Mouse (Mus musculus): ENCODE results near the gene Asb16. TPM values are rescaled to one million over a fixed set of nuclear protein-coding genes. Genes with fewer than 3 reads are reported as not detected.
A peak's percentile ranks its signal among the peaks of the same experiment; 100 is the strongest.

The Asb16 gene
- 0.07 TPM in 1 of 2 replicates, not detected in the other for polyA plus RNA-seq (2015; fragmentation: Nextera tagmentation; extraction: Ambion mirVana)

GRCm38 (mm10) chr11:102268520-102269244 lies at the start of gene Asb16:
Gene Asb16, plus strand, starts transcription at chr11:102268743.
- DNase-seq (ENCODE audit: low spot score): no peak

DNA sequence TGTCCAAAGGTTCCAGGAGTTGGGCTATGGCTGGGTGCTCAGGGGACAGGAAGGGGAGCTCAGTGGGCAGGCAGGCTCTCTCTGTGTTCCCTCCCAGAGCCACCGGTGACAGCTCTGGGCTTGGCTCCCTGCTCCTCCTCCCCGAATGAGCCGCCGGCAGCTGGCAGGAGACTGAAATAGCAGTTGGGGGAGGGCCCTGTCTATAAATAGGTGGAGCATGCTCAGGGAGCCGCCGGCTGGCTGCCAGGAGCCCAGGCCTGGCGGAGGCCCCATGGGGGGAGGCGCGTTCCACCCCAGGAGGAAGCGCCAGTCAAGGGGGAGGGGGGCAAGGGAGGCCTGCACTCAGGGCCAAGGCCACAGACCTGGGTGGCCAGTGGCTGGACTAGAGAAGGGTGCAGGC lies 49.8 kb upstream of the Asb16 start:
- DNase-seq (ENCODE audit: low spot score): peak; percentile 93

- no peak for DNase-seq (ENCODE audit: low spot score)
Observed at GRCm38 (mm10) chr11:102219247-102219993, 49.1 kb upstream of the Asb16 start.

- no peak for DNase-seq (ENCODE audit: low spot score)
Observed at GRCm38 (mm10) chr11:102219994-102220346, 48.6 kb upstream of the Asb16 start.

DNA sequence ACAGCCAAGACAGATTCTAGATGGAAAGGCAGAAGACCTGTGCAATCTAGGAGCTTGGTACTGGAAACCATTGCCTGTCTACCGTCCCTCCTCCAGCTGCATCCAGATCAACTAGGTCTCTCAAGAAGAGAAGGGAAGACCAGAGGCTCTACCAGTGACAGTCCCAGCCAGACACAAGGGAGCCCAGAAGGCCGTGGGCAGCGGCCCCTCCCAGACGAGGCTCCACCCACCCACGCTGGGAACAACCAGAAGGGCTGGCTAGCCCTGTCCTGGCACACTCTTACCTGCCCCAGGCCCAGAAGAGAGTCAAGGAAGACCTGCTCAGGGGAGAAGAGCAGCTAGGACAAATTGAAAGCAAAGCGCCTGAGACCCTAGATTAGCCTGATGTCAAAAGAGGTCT lies 48.1 kb upstream of the Asb16 start:
- DNase-seq (ENCODE audit: low spot score): no peak

DNA sequence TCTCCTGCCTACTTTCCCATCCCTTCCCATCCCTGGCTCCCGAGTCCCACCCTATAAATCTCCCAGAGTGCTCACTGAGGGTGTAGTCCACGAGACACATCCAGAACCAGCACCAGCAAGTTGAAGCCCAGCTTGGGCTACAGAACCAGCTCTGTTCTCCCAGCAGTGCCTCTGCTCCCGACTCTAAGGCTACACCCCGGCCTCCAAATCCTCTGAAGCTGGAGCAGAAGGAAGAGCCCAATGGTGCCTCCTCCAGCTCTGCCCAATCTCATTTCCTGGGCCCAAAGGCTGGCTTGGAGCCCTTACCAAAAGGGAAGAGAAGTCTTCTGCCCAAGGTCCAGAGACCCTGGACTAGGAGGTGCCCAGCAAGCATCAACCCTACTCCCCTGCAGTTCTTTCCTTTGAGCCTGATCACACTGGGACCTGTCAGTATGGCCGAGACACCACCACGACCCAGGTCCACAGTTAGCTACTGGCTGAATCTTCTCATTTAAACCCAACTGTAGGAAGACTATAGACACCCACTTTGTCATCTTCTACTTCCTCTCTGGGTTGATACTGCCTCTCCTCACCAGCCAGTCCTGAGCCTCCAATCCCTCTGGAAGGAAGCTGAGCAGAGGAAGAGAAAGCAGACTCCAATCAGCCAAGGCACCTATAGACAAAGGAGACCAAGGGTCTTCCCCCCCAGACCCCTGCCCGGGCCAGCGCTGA lies 47.1 kb upstream of the Asb16 start:
- DNase-seq (ENCODE audit: low spot score): no peak

GRCm38 (mm10) chr11:102221954-102222351 lies 46.6 kb upstream of the Asb16 start:
- no peak for DNase-seq (ENCODE audit: low spot score)

DNA sequence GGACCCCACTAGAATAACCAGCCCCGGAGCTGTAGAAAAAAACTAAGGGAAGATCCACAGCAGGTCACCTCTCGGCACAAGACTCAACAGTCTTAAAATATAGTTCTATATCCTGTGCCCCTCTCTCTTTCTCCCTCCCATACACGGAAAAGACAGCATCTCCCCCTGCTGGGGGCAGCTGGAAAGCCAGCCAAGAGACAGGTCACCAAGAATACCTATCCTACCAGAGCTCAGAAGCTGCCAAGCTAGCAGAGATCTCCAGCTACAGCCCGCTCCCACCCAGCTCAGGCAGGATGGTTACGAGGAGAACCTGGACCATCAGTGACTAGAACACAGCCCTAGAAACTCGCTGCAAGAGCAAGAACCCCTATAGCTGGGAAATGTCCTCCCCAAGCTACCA lies 45.4 kb upstream of the Asb16 start:
- DNase-seq (ENCODE audit: low spot score): peak; percentile 88

- DNase-seq (ENCODE audit: low spot score): no peak
Observed at GRCm38 (mm10) chr11:102224686-102225085, 43.9 kb upstream of the Asb16 start.

GRCm38 (mm10) chr11:102225221-102225620 lies 43.3 kb upstream of the Asb16 start:
- no peak for DNase-seq (ENCODE audit: low spot score)

GRCm38 (mm10) chr11:102226067-102226978 lies 42.2 kb upstream of the Asb16 start:
- no peak for DNase-seq (ENCODE audit: low spot score)

DNA sequence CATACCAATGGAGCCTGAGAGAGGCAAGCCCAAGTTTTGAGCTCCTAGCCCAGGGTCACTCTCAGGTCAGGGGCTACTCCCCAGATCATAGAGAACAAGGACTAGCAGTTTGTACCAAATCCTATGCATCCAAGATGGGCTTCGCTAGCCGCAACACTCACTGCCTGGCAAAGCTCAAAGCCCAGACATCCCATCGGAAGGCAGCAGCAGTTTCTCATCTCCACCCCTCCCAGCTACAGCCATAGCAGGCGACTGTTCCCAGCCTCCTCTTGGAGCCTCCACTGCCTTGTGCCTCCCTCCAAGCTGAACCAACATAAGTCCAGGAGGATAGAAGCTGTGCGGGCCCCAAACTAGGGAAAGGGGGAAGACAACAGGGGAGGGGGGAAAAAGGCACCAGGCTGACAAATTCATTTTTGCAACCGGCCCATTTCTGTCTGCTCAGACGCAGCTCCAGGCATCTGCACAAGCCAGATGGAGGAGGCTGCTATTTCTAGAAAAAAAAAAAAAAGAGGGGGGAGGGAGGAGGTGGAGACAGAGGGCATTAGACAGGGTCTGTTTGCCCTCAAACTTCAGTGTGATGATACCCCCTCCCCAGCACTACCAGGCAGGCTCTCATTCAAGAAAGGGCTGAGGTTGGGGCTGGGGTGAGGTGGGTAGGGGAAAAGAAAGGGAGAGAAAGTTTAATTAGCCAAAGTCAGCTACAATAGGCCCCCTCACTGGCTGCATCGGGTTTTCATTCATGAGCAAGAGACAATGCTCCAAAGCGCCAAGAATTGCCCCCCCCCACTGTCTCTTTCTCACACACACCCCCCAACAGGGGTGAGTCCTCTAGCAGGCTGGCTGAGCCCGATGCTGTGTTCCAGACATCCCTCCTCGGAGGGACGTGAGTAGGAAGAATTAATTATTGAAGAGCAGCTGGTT lies 41.0 kb upstream of the Asb16 start:
- DNase-seq (ENCODE audit: low spot score): no peak

GRCm38 (mm10) chr11:102228191-102228545 lies 40.4 kb upstream of the Asb16 start:
- DNase-seq (ENCODE audit: low spot score): no peak

DNA sequence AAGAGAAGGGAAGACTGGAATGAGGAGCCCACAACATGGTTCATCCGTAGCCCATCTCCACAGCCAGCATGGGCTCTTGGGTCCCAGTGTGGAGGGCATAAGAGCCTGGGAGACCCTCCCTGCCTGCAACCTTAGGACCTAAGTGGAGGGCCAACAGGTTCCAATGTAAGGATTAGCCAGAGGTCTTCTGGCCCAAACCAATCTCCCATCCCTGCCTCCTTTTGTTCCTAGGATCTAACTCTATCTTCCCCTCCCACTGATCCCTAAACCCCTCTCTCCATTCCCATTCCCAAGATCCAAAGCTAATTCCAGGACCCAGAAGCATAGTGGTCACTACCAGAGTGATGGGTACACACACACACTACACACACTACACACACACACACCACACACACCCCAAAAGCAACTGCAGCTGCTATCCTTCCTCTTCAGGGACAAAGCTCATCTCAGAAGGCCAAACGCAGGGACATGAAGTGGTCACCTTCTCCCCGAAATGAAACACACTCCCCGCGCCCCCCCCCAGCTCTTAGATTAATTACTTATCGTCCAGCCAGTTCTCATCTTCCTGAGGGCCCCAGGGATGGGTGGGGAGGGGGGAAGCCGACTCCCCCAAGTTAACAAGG lies 39.8 kb upstream of the Asb16 start:
- no peak for DNase-seq (ENCODE audit: low spot score)

DNA sequence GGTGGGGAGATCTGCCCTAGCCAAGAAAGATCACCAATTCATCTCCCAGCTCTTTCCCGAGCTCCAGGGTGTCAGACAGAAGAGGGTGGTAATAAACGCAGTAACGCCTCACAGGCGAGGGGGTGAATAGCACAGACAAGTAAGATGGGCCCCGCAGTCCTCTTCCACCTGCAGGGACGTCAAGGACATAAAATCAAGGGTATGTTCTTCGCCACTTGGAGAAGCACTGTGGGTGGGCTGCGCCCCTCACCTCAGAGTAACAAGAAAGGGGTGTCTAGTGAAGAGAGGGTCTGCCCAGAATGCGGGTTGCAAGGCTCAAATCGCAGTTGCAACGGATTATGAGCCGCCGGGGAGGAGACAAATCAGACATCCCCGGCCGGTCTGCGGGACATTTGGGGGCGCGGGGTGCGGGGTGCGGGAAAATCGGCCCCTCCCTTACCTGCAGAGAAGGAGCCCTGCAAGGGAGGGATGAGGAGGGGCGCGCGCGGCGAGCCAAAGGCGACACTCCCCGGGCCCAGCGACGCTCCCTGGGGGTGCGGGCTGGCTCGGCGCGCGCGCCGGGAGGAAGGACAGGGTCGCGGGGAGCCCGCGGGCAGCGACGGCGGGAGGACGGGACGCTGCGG lies 39.1 kb upstream of the Asb16 start:
- DNase-seq (ENCODE audit: low spot score): peak; percentile 39

- DNase-seq (ENCODE audit: low spot score): peak; percentile 99
Observed at GRCm38 (mm10) chr11:102230006-102230741, 38.4 kb upstream of the Asb16 start, which contains the start of gene Hdac5. Gene Hdac5, minus strand, starts transcription at chr11:102230166.

DNA sequence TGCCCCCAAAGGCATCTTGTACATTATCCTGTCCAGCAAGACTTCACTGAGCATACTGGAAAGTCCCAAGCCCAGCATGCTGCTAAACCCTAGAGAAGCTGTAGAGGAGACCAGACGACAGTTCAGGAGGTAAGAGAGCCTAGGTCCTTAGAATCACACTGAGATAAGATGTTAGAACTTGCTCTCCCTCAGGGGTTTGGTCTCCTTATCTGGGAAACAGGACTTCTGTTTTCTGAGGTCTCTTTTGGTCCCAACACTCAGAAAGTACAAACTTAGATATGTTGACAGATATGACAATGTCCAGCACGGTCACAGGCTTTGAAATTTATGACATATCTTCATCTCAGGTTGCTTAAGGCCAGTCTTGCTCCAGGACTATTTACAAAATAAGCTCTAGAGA lies 32.5 kb upstream of the Asb16 start:
- no peak for DNase-seq (ENCODE audit: low spot score)

GRCm38 (mm10) chr11:102240636-102241035 lies 27.9 kb upstream of the Asb16 start:
- no peak for DNase-seq (ENCODE audit: low spot score)
